Mouse (Mus musculus) adrenal gland, postnatal 14 days (tissue): ENCODE measurements around the gene Amn1. TPM values are rescaled to one million over a fixed set of nuclear protein-coding genes. Genes with fewer than 3 reads are reported as not detected.
"Not testable (repeated sequence)": the region's sequence is repeated elsewhere in the genome, so short reads cannot be mapped to it uniquely, and the experiment has no call there.

Source experiments
- DNase-seq: peaks from one replicate; pipeline ENCODE4 v3.0.0; 2021; ENCODE audit warnings: mixed read lengths
- long read RNA-seq, 2 experiments: library from polyadenylated mRNA; stranded (forward); transcript quantifications; one replicate each; pipeline ENCODE4 v2.0.0; 2021
- total RNA-seq: library from RNA; stranded (reverse); gene quantifications from 2 replicates; pipeline ENCODE4 v1.2.3, GENCODE M21; 2021

The Amn1 gene
- 20.3 and 35.6 TPM in 2 replicates for total RNA-seq
- long read RNA-seq, experiment 1, transcript Amn1-202 (7 exons, 1,457 nt): major isoform, 11 of 31 reads
- long read RNA-seq, experiment 1, partial matches to known transcripts: 5 of 31 reads
- long read RNA-seq, experiment 1, other reads (novel, unspliced or antisense): 15 of 31 reads
- long read RNA-seq, experiment 2, transcript Amn1-202 (7 exons, 1,457 nt): major isoform, 6 of 16 reads
- long read RNA-seq, experiment 2, partial matches to known transcripts: 1 of 16 reads
- long read RNA-seq, experiment 2, other reads (novel, unspliced or antisense): 8 of 16 reads

GRCm38 (mm10) chr6:149188041-149188924, at the start of gene Amn1:
Gene Amn1, minus strand, starts transcription at chr6:149188712.
- DNase-seq: peak; percentile 97

GRCm38 (mm10) chr6:149236807-149237206, 48.3 kb upstream of the Amn1 start:
- no peak for DNase-seq

DNA sequence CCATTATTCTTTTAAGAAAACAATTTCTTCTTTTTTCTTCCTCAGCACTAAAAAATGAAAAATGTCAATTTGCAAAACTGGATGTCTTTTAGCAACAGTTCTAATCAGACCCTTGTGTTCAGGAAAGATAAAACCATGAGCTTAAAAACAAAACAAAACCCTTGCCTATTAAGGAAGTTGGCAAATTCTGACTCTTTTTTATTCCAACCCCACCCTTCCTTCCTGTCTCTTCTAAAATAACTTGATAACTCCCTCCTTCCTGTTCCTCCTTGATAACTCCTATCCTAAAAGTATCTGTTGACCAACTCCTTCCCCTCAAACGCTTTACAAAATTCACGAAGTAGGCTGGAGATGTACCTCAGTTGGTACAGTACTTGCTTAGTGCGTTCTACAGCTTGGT, 45.4 kb upstream of the Amn1 start:
- no peak for DNase-seq

- DNase-seq: no peak
Measured at GRCm38 (mm10) chr6:149224751-149225150, 36.2 kb upstream of the Amn1 start.

DNA sequence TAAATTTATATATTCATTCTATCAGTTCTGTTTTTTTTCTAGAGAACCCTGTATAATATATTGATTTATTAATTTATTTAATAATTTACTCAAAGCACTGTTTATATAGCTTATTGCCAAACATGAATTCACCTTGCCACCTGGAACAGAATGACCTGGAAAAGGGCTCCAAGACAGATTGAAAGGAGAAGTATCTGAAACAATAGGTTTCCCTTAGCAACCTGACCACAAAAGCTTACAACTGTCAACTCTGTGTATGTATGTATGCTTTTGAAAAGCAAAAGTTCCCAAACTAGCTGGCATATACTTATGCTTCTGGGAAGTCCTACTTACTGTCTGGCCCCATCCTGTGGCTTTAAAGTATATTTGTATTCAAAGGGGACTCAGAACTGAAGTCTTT, 32.8 kb upstream of the Amn1 start:
- DNase-seq: no peak

DNA sequence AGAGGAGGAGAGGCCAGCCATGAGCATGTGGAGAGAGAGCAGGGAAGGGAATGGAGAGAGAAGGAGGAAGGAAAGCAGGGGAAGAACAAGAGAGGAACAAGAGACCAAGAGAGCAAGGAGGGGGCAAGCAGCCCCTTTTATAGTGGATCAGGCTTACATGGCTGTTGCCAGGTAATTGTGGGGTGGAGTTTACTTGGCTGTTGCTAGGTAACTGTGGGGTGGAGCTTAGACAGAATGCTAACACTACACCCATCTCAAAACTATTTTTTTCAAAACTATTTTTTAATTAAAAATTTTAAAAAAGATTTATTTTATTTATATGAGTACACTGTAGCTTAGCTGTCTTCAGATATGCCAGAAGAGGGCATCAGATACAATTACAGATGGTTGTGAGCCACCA, 10.1 kb upstream of the Amn1 start:
- DNase-seq: no peak

GRCm38 (mm10) chr6:149197116-149197515, 8.6 kb upstream of the Amn1 start:
- DNase-seq: no peak

GRCm38 (mm10) chr6:149193276-149193905, 4.9 kb upstream of the Amn1 start:
- peak; percentile 35 for DNase-seq

- DNase-seq: not testable (repeated sequence)
Measured at GRCm38 (mm10) chr6:149191951-149192350, 3.4 kb upstream of the Amn1 start.

DNA sequence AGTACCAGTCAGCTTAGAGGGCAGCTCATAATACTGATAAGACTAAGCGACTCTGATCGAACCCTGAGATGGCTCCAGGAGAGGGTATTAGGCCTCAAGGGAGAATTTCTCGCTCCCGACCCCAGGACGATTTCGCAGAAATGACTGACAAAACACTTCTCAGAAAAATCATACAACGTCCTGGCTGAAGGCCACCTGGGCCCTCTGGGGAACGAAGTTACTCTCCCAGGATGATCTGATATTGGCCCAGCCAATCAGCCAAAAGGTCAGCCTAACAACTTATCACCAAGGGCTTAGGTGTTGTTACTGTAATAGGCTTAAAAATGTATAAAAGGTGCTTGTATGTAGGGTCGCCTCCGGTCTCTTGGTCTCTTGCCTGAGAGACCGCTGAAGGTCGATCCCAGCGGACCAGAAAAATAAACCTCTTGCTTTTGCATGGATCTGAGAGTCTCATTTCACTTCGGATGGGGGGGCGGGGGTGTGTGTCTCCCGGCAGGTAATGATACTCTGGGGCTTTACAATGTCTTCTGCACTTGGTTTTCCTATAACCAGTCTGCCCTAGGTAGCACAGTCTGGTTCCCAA, 919 bp upstream of the Amn1 start:
- DNase-seq: peak; percentile 64

GRCm38 (mm10) chr6:149188925-149189257, 379 bp upstream of the Amn1 start:
- DNase-seq: no peak

DNA sequence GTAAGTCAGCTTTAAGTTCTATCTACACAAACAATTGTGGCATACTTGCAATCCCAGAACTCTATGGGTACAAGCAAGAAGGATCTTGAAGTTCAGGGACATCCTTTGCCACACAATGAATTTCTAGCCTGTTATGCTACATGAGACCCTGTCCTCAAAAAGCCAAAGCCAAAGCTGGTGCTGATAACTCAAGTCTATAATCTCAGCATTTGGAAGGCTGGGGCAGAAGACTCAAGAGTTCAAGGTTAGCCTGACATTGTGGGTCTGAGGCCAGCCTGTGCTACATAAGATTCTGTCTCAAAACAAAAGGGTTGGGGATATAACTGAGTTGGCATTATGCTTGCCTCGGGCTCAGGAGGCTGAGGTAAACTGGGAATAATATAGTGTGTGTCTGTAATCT, 1.1 kb downstream of the Amn1 start:
- DNase-seq: no peak

DNA sequence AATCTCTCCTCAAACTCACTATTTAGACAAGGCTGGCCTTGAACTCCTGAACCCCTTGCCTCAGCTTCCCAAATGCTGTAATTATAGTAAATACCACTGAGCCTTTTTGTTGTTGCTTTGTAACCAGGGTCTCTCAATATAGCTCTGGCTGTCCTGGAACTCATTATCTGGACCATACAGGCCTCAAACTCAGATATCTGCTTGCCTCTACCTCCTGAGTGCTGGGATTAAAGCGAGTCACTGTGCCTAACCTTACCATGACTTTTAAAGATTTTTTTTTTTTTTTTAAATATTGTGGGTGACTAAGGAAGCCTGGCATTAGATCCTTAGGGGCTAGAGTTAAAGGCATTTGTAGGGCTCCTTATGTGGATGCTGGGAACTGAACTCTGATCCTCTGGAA, 4.5 kb downstream of the Amn1 start:
- no peak for DNase-seq

DNA sequence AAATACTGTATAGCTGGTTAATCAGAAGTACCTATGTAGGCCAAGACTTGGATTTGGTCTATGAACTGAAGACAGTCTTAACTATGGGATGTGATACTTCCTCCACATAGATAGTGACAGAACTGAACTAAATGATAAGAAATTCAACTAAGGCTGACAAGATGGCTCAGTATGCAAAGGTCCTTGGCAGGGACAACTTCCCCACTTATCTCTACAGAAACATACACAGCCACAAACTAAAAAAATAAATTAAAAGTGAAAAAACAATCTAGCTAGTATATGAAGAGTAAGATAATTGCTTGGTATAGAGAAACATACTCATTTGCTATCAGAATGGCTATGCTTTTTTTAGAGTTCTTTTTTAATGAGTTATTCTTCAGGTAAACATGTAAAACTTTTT, 9.4 kb downstream of the Amn1 start:
- DNase-seq: no peak

DNA sequence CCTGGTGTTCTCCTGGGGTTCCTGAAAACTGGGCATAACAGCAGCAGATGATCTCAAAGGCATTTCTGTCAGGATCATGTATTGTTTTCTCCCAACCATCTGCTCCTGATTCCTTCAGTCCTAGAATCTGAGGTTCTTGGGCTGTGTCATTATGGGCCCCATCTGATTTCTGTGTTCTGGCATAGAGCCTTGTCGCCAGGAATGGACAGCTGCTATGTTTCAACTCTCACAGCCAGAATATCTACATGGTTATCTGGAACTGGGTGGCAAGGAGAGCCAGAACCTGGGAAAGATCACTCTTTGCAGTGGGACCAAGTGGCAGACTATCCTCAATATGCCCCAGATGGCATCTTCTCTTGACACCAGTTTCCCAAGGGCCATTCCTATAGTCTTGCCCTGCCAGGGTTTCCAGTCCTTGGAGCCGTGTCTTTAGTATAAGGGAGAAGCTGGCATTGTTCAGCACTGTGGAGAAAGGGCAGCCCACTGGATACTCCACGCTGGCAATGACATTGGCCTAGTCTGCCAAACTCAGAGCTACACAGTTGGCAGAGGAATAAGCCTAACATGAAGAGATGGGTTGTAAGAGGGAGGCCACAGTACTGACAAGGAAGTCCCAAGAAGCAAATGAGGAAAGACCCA, 13.5 kb downstream of the Amn1 start:
- peak; percentile 59 for DNase-seq

GRCm38 (mm10) chr6:149173831-149174625, 14.5 kb downstream of the Amn1 start:
- peak; percentile 53 for DNase-seq

DNA sequence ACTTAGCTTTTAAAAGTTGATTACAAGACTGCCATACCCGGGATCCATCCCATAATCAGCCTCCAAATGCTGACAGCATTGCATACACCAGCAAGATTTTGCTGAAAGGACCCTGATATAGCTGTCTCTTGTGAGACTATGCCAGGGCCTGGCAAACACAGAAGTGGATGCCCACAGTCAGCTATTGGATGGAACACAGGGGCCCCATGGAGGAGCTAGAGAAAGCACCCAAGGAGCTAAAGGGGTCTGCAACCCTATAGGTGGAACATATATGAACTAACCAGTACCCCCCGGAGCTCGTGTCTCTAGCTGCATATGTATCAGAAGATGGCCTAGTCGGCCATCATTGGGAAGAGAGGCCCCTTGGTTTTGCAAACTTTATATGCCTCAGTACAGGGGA, 18.5 kb downstream of the Amn1 start:
- not testable (repeated sequence) for DNase-seq

DNA sequence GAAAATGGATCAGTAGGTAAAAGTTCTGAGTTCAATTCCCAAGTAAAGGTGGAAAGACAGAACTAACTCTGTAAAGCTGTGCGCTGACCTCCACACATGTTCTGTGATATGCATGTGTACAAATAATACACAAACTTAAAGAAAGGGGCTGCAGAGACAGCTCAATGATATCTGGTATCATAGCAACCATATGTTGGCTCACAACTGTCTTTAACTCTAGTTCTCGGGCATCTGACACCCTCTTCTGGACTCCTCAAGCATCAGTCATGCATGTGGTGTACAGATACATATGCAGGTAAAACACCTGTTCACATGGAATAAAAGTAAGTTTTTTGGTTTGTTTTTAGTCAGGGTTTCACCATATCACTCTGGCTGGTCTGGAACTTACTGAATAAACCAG, 20.1 kb downstream of the Amn1 start:
- DNase-seq: no peak

DNA sequence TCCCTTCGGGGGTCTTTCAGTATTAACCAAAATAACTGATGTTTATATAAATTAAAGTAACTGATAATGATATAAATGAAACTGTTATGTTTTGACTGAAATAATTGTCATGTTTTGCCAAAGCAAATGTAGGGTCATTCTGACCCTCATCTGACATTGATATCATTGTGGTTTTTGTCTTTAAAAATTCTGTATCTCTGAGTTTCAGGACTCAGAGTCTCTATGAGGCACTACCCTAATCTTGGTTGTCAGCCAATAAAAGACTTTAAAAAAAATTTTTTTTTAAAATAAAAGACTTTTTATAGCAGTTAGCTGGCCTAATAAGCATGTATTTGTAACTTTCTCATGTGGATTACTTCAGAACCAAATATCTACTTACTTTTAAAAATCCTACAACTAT, 20.8 kb downstream of the Amn1 start:
- no peak for DNase-seq

DNA sequence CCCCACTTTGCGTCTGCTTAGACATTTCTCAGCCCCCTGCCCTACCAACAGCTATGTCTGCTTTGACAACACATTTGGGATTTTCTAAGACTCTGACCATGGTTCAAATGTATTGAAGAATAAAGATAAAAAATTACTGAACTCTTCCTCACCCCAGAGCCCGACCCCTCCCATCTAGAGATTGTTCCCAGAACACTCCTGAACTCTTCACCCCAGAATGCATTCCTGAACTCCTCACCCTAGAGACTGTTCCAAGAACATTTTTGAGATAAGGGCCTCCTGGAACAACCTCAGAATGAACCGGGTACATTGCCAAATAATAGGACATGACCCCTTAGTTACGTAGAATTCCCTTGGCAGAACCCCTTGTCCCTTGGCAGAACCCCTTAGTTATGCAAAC, 21.5 kb downstream of the Amn1 start:
- DNase-seq: not testable (repeated sequence)

- DNase-seq: no peak
Measured at GRCm38 (mm10) chr6:149155031-149155841, 33.3 kb downstream of the Amn1 start.
